8 mouse cellular contexts compared by ENCODE assay signal in the genomic region with DNA sequence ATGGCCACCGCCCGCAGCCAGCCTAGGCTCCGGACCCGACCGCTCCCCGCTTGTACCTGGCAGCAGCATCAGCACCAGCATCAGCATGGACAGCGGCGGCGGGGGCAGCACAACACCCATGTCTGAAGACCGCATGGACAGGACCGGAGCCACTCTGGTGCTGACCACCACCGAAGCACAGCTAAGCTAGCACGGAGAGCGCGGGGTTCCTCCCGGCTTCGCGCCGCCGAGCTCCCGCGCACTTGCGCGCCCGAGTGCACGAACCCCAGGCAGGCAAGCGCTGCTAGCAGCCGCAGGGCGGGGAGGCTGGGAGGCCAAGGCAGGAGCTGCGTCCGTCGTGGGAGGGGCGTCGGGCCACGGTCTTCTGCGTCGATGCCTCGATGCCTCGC. TPM values are rescaled to one million over a fixed set of nuclear protein-coding genes. Genes with fewer than 3 reads are reported as not detected.
DNase-seq lines count a peak whose midpoint lies in the region; ATAC-seq lines count a peak whose summit lies in the region.

A gene (minus strand): TSS at position 288 of the 389 bp plus-strand sequence.

- peak within 1 kb of the TSS; percentile 64 for H3K9ac ChIP-seq in hindbrain, embryonic 12.5 days
- peak within 1 kb of the TSS; percentile 47 for H3K9ac ChIP-seq in midbrain, embryonic 15.5 days

- WGBS in hindbrain, embryonic 12.5 days = 1% methylated on average over 39 of the region's 39 CpGs
- WGBS in midbrain, embryonic 15.5 days = under 1% methylated on average over 39 of the region's 39 CpGs

- peak within 1 kb of the TSS; percentile 69 for H3K27ac ChIP-seq in hindbrain, embryonic 12.5 days
- H3K27ac ChIP-seq in midbrain, embryonic 15.5 days = peak within 1 kb of the TSS; percentile 26; the same call in 1 of the 2 replicates

- H3K36me3 ChIP-seq in hindbrain, embryonic 12.5 days = no peaks in the 10 kb centered on the region
- H3K36me3 ChIP-seq in midbrain, embryonic 15.5 days (replicated peaks) = no peaks in the 10 kb centered on the region

- H3K27me3 ChIP-seq in hindbrain, embryonic 12.5 days = peaks cover 35% of the 10 kb centered on the region
- H3K27me3 ChIP-seq in midbrain, embryonic 15.5 days (replicated peaks) = peaks cover 26% of the 10 kb centered on the region

- ATAC-seq in hindbrain, embryonic 12.5 days (ENCODE audit: low FRiP score) = peak; percentile 54
- peak; percentile 82 for ATAC-seq in midbrain, embryonic 15.5 days (replicated peaks)

- H3K4me1 ChIP-seq in hindbrain, embryonic 12.5 days = peaks cover 10% of the 10 kb centered on the region; the same call in 1 of the 2 replicates
- H3K4me1 ChIP-seq in midbrain, embryonic 15.5 days = peaks cover 19% of the 10 kb centered on the region

- intact Hi-C loops in left cerebral cortex, postnatal 25 days (cut with DNase I) = no loop called here

- peak within 1 kb of the TSS; percentile 49 for H3K4me3 ChIP-seq in hindbrain, embryonic 12.5 days
- peak within 1 kb of the TSS; percentile 49 for H3K4me3 ChIP-seq in midbrain, embryonic 15.5 days

- H3K4me2 ChIP-seq in hindbrain, embryonic 12.5 days (replicated peaks) = peak within 1 kb of the TSS; percentile 62
- H3K4me2 ChIP-seq in midbrain, embryonic 15.5 days = peak within 1 kb of the TSS; percentile 78

- no peaks in the 10 kb centered on the region for H3K9me3 ChIP-seq in hindbrain, embryonic 12.5 days (replicated peaks)
- H3K9me3 ChIP-seq in midbrain, embryonic 15.5 days = no peaks in the 10 kb centered on the region

- DNase-seq in cerebellum, adult 18-20 months = peak; percentile 21 to 35
- DNase-seq in cerebellum, adult 11-12 months = no peak
- DNase-seq in ovary, postnatal 36 days (ENCODE audit: low spot score) = peak; percentile 29
- no peak for DNase-seq in ovary, postnatal 14 days (ENCODE audit: low spot score)
- no peak for DNase-seq in B cell, adult 2 months
- DNase-seq in left cerebral cortex, postnatal 25 days (ENCODE audit: low spot score in 2 of 2) = no peak

RNA-seq across cellular contexts. Expression of the gene that starts here (rescaled TPM):
- polyA plus RNA-seq in hindbrain, embryonic 12.5 days (2016; fragmentation: Nextera tagmentation; extraction: Ambion mirVana) = 15.0 and 17.1 TPM in 2 replicates
- 15.1 and 16.2 TPM in 2 replicates for polyA plus RNA-seq in midbrain, embryonic 15.5 days (2015; fragmentation: Nextera tagmentation; extraction: Ambion mirVana)
- under 1 TPM; 0.66 to 0.76 TPM for total RNA-seq in left cerebral cortex, postnatal 25 days (2021)

Comparison
In these comparisons a context has a peak if more than half of its experiments do, and no peak if none do; other contexts are left out.
1. DNase-seq: peak in cerebellum, adult 18-20 months (2 of 2) and ovary, postnatal 36 days (single experiment); none in cerebellum, adult 11-12 months (single experiment), ovary, postnatal 14 days (single experiment), B cell, adult 2 months (0 of 2) and left cerebral cortex, postnatal 25 days (0 of 2).